Mouse (Mus musculus) intestine, embryonic 14.5 days (tissue): ENCODE measurements at regions not wholly inside any gene's neighbourhood (a gene's known extent, or its start where the extent isn't known, plus 50 kb on each side); places are given as distances from the start of the nearest gene placed in this dataset.

Experiments used
- ATAC-seq: fragments of 200-750 bp; cut with Nextera tagmentation; replicated peaks from 2 replicates; pipeline ENCODE4 v1.8.0; 2017; ENCODE audit warnings: low read depth, moderate number of reproducible peaks, moderate TSS enrichment, moderate library complexity; ENCODE audit not compliant: low FRiP score, low TSS enrichment
- DNase-seq: peaks from one replicate; pipeline ENCODE4 v3.0.0-alpha.2; 2018; ENCODE audit warnings: low spot score
- H3K27ac ChIP-seq: fragments of 300-500 bp; sonication (generic); 2 replicates; pipeline ENCODE4 v1.5.1; 2014; ENCODE audit warnings: low read depth, mild to moderate bottlenecking, control low read depth
- H3K27me3 ChIP-seq: fragments of 300-500 bp; sonication (generic); replicated peaks from 2 replicates; pipeline ENCODE4 v1.6.1; 2014; ENCODE audit warnings: low read length, control low read depth; ENCODE audit not compliant: control insufficient read depth, insufficient read depth
- H3K36me3 ChIP-seq: fragments of 300-500 bp; sonication (generic); 2 replicates; pipeline ENCODE4 v1.6.1; 2014; ENCODE audit warnings: low read length, control low read depth; ENCODE audit not compliant: control insufficient read depth, insufficient read depth
- H3K4me1 ChIP-seq: fragments of 300-500 bp; sonication (generic); replicated peaks from 2 replicates; pipeline ENCODE4 v1.6.1; 2014; ENCODE audit warnings: low read length, control low read depth, mixed read lengths; ENCODE audit not compliant: control insufficient read depth, insufficient read depth
- H3K4me2 ChIP-seq: fragments of 300-500 bp; sonication (generic); 2 replicates; pipeline ENCODE4 v1.6.1; 2014; ENCODE audit warnings: low read length
- H3K4me3 ChIP-seq: fragments of 300-500 bp; sonication (generic); 2 replicates; pipeline ENCODE4 v1.5.1; 2014; ENCODE audit warnings: low read depth, low read length, control low read depth, mixed read lengths
- H3K9ac ChIP-seq: fragments of 300-500 bp; sonication (generic); 2 replicates; pipeline ENCODE4 v1.6.1; 2014; ENCODE audit warnings: mild to moderate bottlenecking, low read length
- H3K9me3 ChIP-seq: fragments of 300-500 bp; sonication (generic); 2 replicates; pipeline ENCODE4 v1.6.1; 2016; ENCODE audit warnings: low read length, control low read depth; ENCODE audit not compliant: control insufficient read depth
- WGBS: fragments of 180-500 bp; shearing (Covaris S2); extraction: QIAGEN DNeasy Blood & Tissue Kit; methylation state at CpG from one replicate; pipeline ENCODE4 v1.1.7; 2014; 5-methylcytosine and 5-hydroxymethylcytosine counted together

- DNase-seq (no peak), ATAC-seq (no peak)
- Histone ChIP-seq H3K36me3 (no peaks in the 10 kb centered on the region), H3K27me3 (peaks cover 5% of the 10 kb centered on the region; the same call in 1 of the 2 replicates), H3K9me3 (peaks cover 77% of the 10 kb centered on the region), H3K9ac (no peak overlapping the region), H3K4me1 (no peaks in the 10 kb centered on the region), H3K4me2 (no peak overlapping the region), H3K4me3 (no peak overlapping the region), H3K27ac (no peak overlapping the region)
- 67% methylated on average over 8 of the region's 8 CpGs for WGBS
These were observed 276.6 kb downstream of the Gm21863 start for GRCm38 (mm10) chr12:20230893-20231235.

GRCm38 (mm10) chr12:20231528-20231927, 277.2 kb downstream of the Gm21863 start:
- Histone ChIP-seq H3K4me1 (no peaks in the 10 kb centered on the region), H3K4me3 (no peak overlapping the region), H3K9ac (no peak overlapping the region), H3K9me3 (peaks cover 76% of the 10 kb centered on the region), H3K36me3 (no peaks in the 10 kb centered on the region), H3K27me3 (peaks cover 5% of the 10 kb centered on the region; the same call in 1 of the 2 replicates), H3K27ac (no peak overlapping the region), H3K4me2 (no peak overlapping the region)
- DNase-seq (peak; percentile 59), ATAC-seq (no peak)
- 67% methylated on average over 12 of the region's 12 CpGs for WGBS

- DNase-seq = peak; percentile 51
- 67% methylated on average over 14 of the region's 14 CpGs for WGBS
- Histone ChIP-seq H3K9me3 (peaks cover 71% of the 10 kb centered on the region), H3K27ac (no peak overlapping the region), H3K27me3 (peaks cover 5% of the 10 kb centered on the region; the same call in 1 of the 2 replicates), H3K4me1 (no peaks in the 10 kb centered on the region), H3K4me2 (no peak overlapping the region), H3K36me3 (no peaks in the 10 kb centered on the region), H3K4me3 (no peak overlapping the region), H3K9ac (no peak overlapping the region)
- ATAC-seq = no peak
These were observed 277.8 kb downstream of the Gm21863 start for GRCm38 (mm10) chr12:20231986-20232541.

GRCm38 (mm10) chr12:20232746-20233453, 278.6 kb downstream of the Gm21863 start:
- Histone ChIP-seq H3K4me3 (no peak overlapping the region), H3K27ac (no peak overlapping the region), H3K4me1 (no peaks in the 10 kb centered on the region), H3K27me3 (peaks cover 5% of the 10 kb centered on the region; the same call in 1 of the 2 replicates), H3K9me3 (peaks cover 62% of the 10 kb centered on the region), H3K4me2 (no peak overlapping the region), H3K36me3 (no peaks in the 10 kb centered on the region), H3K9ac (no peak overlapping the region)
- ATAC-seq = peak; percentile 64
- DNase-seq = peak; percentile 61
- WGBS = 64% methylated on average over 32 of the region's 32 CpGs

- 64% methylated on average over 17 of the region's 17 CpGs for WGBS
These were observed 279.1 kb downstream of the Gm21863 start for GRCm38 (mm10) chr12:20233454-20233831.

GRCm38 (mm10) chr12:20233871-20234307, 279.6 kb downstream of the Gm21863 start:
- peaks cover 5% of the 10 kb centered on the region; the same call in 1 of the 2 replicates for H3K27me3 ChIP-seq
- H3K4me3 ChIP-seq = no peak overlapping the region
- no peak overlapping the region for H3K9ac ChIP-seq
- no peaks in the 10 kb centered on the region for H3K36me3 ChIP-seq
- peaks cover 52% of the 10 kb centered on the region for H3K9me3 ChIP-seq
- 71% methylated on average over 25 of the region's 25 CpGs for WGBS
- DNase-seq (peak; percentile 64), ATAC-seq (peak; percentile 25; the same call in 1 of the 2 replicates)
- no peaks in the 10 kb centered on the region for H3K4me1 ChIP-seq
- no peak overlapping the region for H3K27ac ChIP-seq
- H3K4me2 ChIP-seq = no peak overlapping the region

More at GRCm38 (mm10) chr12:20233454-20233831, 279.1 kb downstream of the Gm21863 start:
- Histone ChIP-seq H3K4me1 (no peaks in the 10 kb centered on the region), H3K9ac (no peak overlapping the region), H3K9me3 (peaks cover 57% of the 10 kb centered on the region), H3K27ac (no peak overlapping the region), H3K4me3 (no peak overlapping the region), H3K4me2 (no peak overlapping the region), H3K27me3 (peaks cover 5% of the 10 kb centered on the region; the same call in 1 of the 2 replicates), H3K36me3 (no peaks in the 10 kb centered on the region)
- DNase-seq (no peak), ATAC-seq (peak; percentile 29; the same call in 1 of the 2 replicates)
